Mouse (Mus musculus) cerebellum, postnatal 36 days (tissue): ENCODE results near the gene Mkln1.
A peak's percentile ranks its signal among the peaks of the same experiment; 100 is the strongest.

Experiments used
- DNase-seq, 2 experiments: peaks; one replicate each; pipeline ENCODE4 v3.0.0; 2021 to 2022; ENCODE audit warnings: mixed read lengths in 2 of 2

The Mkln1 gene

GRCm38 (mm10) chr6:31519001-31519471, 120.5 kb downstream of the Mkln1 start:
- no peak for DNase-seq

- no peak for DNase-seq
Measured at GRCm38 (mm10) chr6:31520486-31521215, 122.1 kb downstream of the Mkln1 start.

- DNase-seq, result no peak
Measured at GRCm38 (mm10) chr6:31521491-31522355, 123.2 kb downstream of the Mkln1 start.

- no peak for DNase-seq
Measured at GRCm38 (mm10) chr6:31522478-31522877, 123.9 kb downstream of the Mkln1 start.

- DNase-seq, result no peak
Measured at GRCm38 (mm10) chr6:31523039-31523438, 124.5 kb downstream of the Mkln1 start.

GRCm38 (mm10) chr6:31523657-31524056, 125.1 kb downstream of the Mkln1 start:
- no peak for DNase-seq

GRCm38 (mm10) chr6:31524121-31524520, 125.6 kb downstream of the Mkln1 start:
- DNase-seq, result no peak

GRCm38 (mm10) chr6:31524647-31525046, 126.1 kb downstream of the Mkln1 start:
- DNase-seq, result no peak

GRCm38 (mm10) chr6:31525231-31525900, 126.8 kb downstream of the Mkln1 start:
- peak; percentile 51 to 55 for DNase-seq

GRCm38 (mm10) chr6:31526929-31527328, 128.4 kb downstream of the Mkln1 start:
- no peak for DNase-seq

GRCm38 (mm10) chr6:31527897-31528296, 129.4 kb downstream of the Mkln1 start:
- DNase-seq, result no peak

GRCm38 (mm10) chr6:31528339-31528738, 129.8 kb downstream of the Mkln1 start:
- DNase-seq, result no peak

- DNase-seq, result no peak
Measured at GRCm38 (mm10) chr6:31531880-31532279, 133.3 kb downstream of the Mkln1 start.

- DNase-seq, result no peak
Measured at GRCm38 (mm10) chr6:31534705-31535104, 136.2 kb downstream of the Mkln1 start.

- no peak for DNase-seq
Measured at GRCm38 (mm10) chr6:31537193-31537592, 138.7 kb downstream of the Mkln1 start.

GRCm38 (mm10) chr6:31538112-31538511, 139.6 kb downstream of the Mkln1 start:
- no peak for DNase-seq

- DNase-seq, result no peak
Measured at GRCm38 (mm10) chr6:31540018-31540417, 141.5 kb downstream of the Mkln1 start.

GRCm38 (mm10) chr6:31544318-31544717, 145.8 kb downstream of the Mkln1 start:
- DNase-seq, result no peak

- no peak for DNase-seq
Measured at GRCm38 (mm10) chr6:31549361-31550051, 151.0 kb downstream of the Mkln1 start.

- DNase-seq, result no peak
Measured at GRCm38 (mm10) chr6:31550876-31551532, 152.5 kb downstream of the Mkln1 start.

- DNase-seq, result no peak
Measured at GRCm38 (mm10) chr6:31556460-31557100, 158.0 kb downstream of the Mkln1 start.
